Mouse (Mus musculus): ENCODE results near the gene Lrrc56.
"Not testable (repeated sequence)": the region's sequence is repeated elsewhere in the genome, so short reads cannot be mapped to it uniquely, and the experiment has no call there.

Gene Lrrc56

GRCm38 (mm10) chr7:141218557-141219133, 24.7 kb downstream of the Lrrc56 start:
- DNase-seq: no peak

- DNase-seq: no peak
These were observed 25.7 kb downstream of the Lrrc56 start for GRCm38 (mm10) chr7:141219558-141220099.

GRCm38 (mm10) chr7:141220377-141220776, 26.4 kb downstream of the Lrrc56 start:
- DNase-seq: no peak

DNA sequence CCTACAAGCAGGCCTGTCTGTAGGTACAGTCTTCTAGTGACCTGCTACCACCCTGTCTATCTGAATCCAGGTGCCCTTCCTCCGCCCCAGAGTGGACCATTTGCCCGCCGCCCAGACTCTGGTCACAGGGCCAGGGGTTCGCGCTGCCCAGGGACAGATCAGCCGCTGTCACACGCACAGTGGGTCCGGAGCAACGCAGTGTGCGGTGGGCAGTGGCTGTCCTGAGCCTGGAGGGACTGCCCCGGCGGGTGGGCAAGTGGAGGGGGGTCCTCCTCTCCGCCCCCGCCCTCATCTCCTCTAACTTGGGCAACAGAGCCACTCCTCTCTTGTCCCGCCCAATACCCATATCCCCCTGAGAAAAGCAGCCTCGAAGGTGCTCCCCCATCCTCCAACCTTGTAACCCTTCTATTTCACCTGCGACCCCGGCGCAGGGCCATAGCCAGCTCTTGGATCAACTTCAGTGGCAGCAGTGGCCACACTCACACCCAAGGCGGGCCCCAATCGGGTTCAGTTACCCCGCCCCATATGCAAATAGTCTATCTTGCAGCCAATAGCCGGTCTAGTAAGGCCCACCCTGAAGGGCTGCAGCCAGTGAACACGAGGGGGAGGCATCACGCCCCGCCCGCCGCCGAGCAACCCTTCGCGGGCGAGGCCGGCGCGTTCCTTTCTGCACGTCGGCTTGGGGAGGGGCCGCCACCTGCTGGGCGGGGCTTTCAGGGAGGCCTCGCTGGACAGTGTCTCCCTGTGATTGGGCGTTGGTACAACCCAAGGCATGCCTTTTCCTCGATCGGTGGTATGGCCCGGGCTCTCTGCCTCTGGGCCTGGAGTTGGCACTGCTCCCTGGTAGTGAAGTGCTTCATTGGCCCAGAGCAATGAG, 27.5 kb downstream of the Lrrc56 start:
- peak; percentile 96 to 99 for DNase-seq

DNA sequence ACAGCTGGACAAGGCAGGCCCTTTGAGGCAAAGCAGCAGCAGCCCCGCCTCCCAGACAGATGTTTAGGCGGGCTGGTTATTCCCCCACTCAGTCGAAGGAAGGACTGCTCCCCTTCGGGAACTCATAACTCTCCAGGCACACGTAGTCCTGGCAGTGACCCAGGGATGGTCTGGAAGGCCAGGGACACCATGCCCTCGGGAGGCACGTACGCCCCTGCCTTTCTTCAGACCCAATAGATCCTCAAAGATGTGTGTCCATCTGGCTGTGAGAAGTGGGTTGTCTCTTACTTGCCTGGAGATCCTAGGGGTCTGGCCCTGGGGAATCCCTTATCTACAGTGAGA, 28.1 kb downstream of the Lrrc56 start:
- no peak for DNase-seq

GRCm38 (mm10) chr7:141222696-141223215, 28.8 kb downstream of the Lrrc56 start:
- no peak for DNase-seq

- DNase-seq: no peak
These were observed 32.6 kb downstream of the Lrrc56 start for GRCm38 (mm10) chr7:141226535-141226934.

DNA sequence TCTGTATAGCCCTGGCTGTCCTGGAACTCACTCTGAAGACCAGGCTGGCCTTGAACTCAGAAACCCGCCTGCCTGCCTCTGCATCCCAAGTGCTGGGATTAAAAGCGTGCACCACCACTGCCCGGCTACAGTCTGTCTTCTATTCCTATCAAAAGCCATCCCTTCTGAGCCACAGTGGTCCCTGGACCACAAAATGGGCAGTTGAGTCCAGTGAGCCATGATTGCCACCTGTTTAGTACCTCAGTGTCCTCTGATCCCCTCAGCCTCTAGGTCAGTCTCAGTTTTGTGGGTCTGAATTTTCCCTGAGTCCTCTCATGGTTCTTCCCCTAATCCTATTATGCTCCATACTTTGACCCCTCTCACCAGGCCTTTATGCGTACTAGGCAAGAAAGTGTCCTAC, 33.8 kb downstream of the Lrrc56 start:
- no peak for DNase-seq

GRCm38 (mm10) chr7:141228279-141229067, 34.5 kb downstream of the Lrrc56 start, which contains the start of gene Phrf1:
Gene Phrf1 (plus strand): TSS chr7:141228784.
- peak; percentile 90 to 92 for DNase-seq

- DNase-seq: no peak
These were observed 35.7 kb downstream of the Lrrc56 start for GRCm38 (mm10) chr7:141229702-141230101.

DNA sequence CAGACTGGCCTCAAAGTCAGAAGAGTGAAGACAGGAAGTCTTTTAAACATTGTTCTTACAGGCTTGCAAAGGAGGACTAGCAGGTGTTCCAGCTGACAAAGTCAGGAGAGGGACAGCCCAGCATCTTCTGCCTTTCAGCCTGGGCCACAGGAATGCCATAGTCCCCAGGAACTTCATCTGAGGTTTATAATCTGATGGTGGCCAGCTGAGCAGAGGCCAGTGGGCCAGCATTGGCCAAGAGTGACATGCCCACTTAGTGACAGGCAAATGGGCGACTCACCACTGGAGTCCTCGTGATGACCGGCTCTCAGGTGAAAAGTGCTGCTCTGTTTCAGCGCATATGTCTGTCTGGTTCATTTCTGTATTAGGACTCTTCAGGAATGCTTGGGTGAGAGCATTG, 36.6 kb downstream of the Lrrc56 start:
- DNase-seq: no peak

GRCm38 (mm10) chr7:141231111-141231510, 37.2 kb downstream of the Lrrc56 start:
- no peak for DNase-seq

DNA sequence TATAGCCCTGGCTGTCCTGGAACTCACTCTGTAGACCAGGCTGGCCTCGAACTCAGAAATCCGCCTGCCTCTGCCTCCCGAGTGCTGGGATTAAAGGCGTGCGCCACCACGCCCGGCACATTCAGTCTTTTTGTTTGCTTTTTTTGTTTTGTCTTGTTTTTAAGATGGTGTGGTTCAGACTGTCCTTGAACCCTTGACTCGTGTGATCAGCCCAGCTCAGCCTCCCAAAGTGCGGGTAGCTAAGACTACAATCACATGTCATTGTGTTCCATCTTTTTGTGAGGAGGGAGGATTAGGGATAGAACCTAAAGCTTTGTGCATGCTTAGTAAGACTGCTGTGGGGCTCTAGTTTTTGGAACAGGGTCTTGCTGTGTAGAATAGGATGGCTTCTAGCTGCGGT, 37.6 kb downstream of the Lrrc56 start:
- DNase-seq: no peak

GRCm38 (mm10) chr7:141250486-141250885, 56.5 kb downstream of the Lrrc56 start:
- DNase-seq: not testable (repeated sequence)

- DNase-seq: no peak
These were observed 62.2 kb downstream of the Lrrc56 start for GRCm38 (mm10) chr7:141256159-141256558.
